Mouse (Mus musculus): ENCODE data around the gene Rora. TPM values are rescaled to one million over a fixed set of nuclear protein-coding genes. Genes with fewer than 3 reads are reported as not detected.

Rora gene
- polyA plus RNA-seq, 1 experiment from 2014 or later: 9.0 TPM

- CTCF ChIA-PET: no interaction called here
These were observed 137.3 kb downstream of the Rora start for GRCm38 (mm10) chr9:68790922-68791321.

GRCm38 (mm10) chr9:68791982-68792540 lies 138.5 kb downstream of the Rora start:
- DNase-seq (ENCODE audit: low read depth, low spot score) (no peak), ATAC-seq (no peak)
- CTCF ChIA-PET: no interaction called here
- peaks cover 17% of the 10 kb centered on the region for H3K27me3 ChIP-seq
- no peak for TF ChIP-seq CTCF (IDR thresholded peaks at IDR 0.05)
- in situ Hi-C loops (cut with MboI; ENCODE audit: low pct_unique_long_range_greater_than_20kb): no loop called here
- POLR2A ChIA-PET: no interaction called here

More at GRCm38 (mm10) chr9:68790922-68791321, 137.3 kb downstream of the Rora start:
- ATAC-seq (no peak), DNase-seq (ENCODE audit: low read depth, low spot score) (no peak)
- in situ Hi-C loops (cut with MboI; ENCODE audit: low pct_unique_long_range_greater_than_20kb): no loop called here
- no peak for TF ChIP-seq CTCF (IDR thresholded peaks at IDR 0.05)
- peaks cover 13% of the 10 kb centered on the region for H3K27me3 ChIP-seq
- POLR2A ChIA-PET: no interaction called here

- DNase-seq (ENCODE audit: low read depth, low spot score): no peak
- CTCF ChIA-PET: no interaction called here
- TF ChIP-seq CTCF (IDR thresholded peaks at IDR 0.05): no peak
- in situ Hi-C loops (cut with MboI; ENCODE audit: low pct_unique_long_range_greater_than_20kb): no loop called here
- peaks cover 17% of the 10 kb centered on the region for H3K27me3 ChIP-seq
- POLR2A ChIA-PET: no interaction called here
- no peak for ATAC-seq
These were observed 141.7 kb downstream of the Rora start for GRCm38 (mm10) chr9:68795314-68795713.

- ATAC-seq (no peak), DNase-seq (ENCODE audit: low read depth, low spot score) (no peak)
- ChIA-PET POLR2A (no interaction called here), CTCF (interaction anchor here (1.4 kb wide), 1 partner anchor 9 kb away, joined by 3 read pairs; no protein-coding TSS in a partner anchor)
- H3K27me3 ChIP-seq: peaks cover 14% of the 10 kb centered on the region
- in situ Hi-C loops (cut with MboI; ENCODE audit: low pct_unique_long_range_greater_than_20kb): no loop called here
- TF ChIP-seq CTCF (IDR thresholded peaks at IDR 0.05): no peak
These were observed 144.6 kb downstream of the Rora start for GRCm38 (mm10) chr9:68798221-68798620.

GRCm38 (mm10) chr9:68799065-68799464 lies 145.5 kb downstream of the Rora start:
- ChIA-PET CTCF (no interaction called here), POLR2A (no interaction called here)
- in situ Hi-C loops (cut with MboI; ENCODE audit: low pct_unique_long_range_greater_than_20kb): no loop called here
- ATAC-seq: no peak
- no peak for TF ChIP-seq CTCF (IDR thresholded peaks at IDR 0.05)
- H3K27me3 ChIP-seq: peaks cover 14% of the 10 kb centered on the region
- DNase-seq (ENCODE audit: low read depth, low spot score): no peak

GRCm38 (mm10) chr9:68804229-68804628 lies 150.6 kb downstream of the Rora start:
- ATAC-seq: no peak
- POLR2A ChIA-PET: no interaction called here
- CTCF ChIA-PET: no interaction called here
- TF ChIP-seq CTCF (IDR thresholded peaks at IDR 0.05): no peak
- DNase-seq (ENCODE audit: low read depth, low spot score): no peak
- in situ Hi-C loops (cut with MboI; ENCODE audit: low pct_unique_long_range_greater_than_20kb): no loop called here
- no peaks in the 10 kb centered on the region for H3K27me3 ChIP-seq

- DNase-seq (ENCODE audit: low read depth, low spot score): no peak
- CTCF ChIA-PET: no interaction called here
- no peak for ATAC-seq
- peaks cover 4% of the 10 kb centered on the region for H3K27me3 ChIP-seq
- in situ Hi-C loops (cut with MboI; ENCODE audit: low pct_unique_long_range_greater_than_20kb): no loop called here
- POLR2A ChIA-PET: no interaction called here
- no peak for TF ChIP-seq CTCF (IDR thresholded peaks at IDR 0.05)
These were observed 152.2 kb downstream of the Rora start for GRCm38 (mm10) chr9:68805776-68806175.

GRCm38 (mm10) chr9:68807735-68808134 lies 154.1 kb downstream of the Rora start:
- POLR2A ChIA-PET: no interaction called here
- no peak for DNase-seq (ENCODE audit: low read depth, low spot score)
- in situ Hi-C loops (cut with MboI; ENCODE audit: low pct_unique_long_range_greater_than_20kb): no loop called here
- TF ChIP-seq CTCF (IDR thresholded peaks at IDR 0.05): no peak
- H3K27me3 ChIP-seq: peaks cover 4% of the 10 kb centered on the region
- ATAC-seq: no peak
- CTCF ChIA-PET: no interaction called here

GRCm38 (mm10) chr9:68809536-68809935 lies 155.9 kb downstream of the Rora start:
- in situ Hi-C loops (cut with MboI; ENCODE audit: low pct_unique_long_range_greater_than_20kb): no loop called here
- no peak for TF ChIP-seq CTCF (IDR thresholded peaks at IDR 0.05)
- DNase-seq (ENCODE audit: low read depth, low spot score) (no peak), ATAC-seq (no peak)
- ChIA-PET POLR2A (no interaction called here), CTCF (interaction anchor here (0.8 kb wide), 1 partner anchor 88 kb away, joined by 3 read pairs; no protein-coding TSS in a partner anchor)
- H3K27me3 ChIP-seq: peaks cover 4% of the 10 kb centered on the region

GRCm38 (mm10) chr9:68814723-68815122 lies 161.1 kb downstream of the Rora start:
- ChIA-PET CTCF (no interaction called here), POLR2A (no interaction called here)
- DNase-seq (ENCODE audit: low read depth, low spot score) (no peak), ATAC-seq (no peak)
- in situ Hi-C loops (cut with MboI; ENCODE audit: low pct_unique_long_range_greater_than_20kb): loop anchor here (5.0 kb wide), 1 partner anchor 483 kb away; no protein-coding TSS in a partner anchor
- no peak for TF ChIP-seq CTCF (IDR thresholded peaks at IDR 0.05)
- peaks cover 2% of the 10 kb centered on the region for H3K27me3 ChIP-seq

- DNase-seq (ENCODE audit: low read depth, low spot score) (no peak), ATAC-seq (no peak)
- TF ChIP-seq CTCF (IDR thresholded peaks at IDR 0.05): no peak
- in situ Hi-C loops (cut with MboI; ENCODE audit: low pct_unique_long_range_greater_than_20kb): no loop called here
- ChIA-PET POLR2A (interaction anchor here (0.5 kb wide), 1 partner anchor 525 kb away, joined by 3 read pairs; no protein-coding TSS in a partner anchor), CTCF (no interaction called here)
- H3K27me3 ChIP-seq: no peaks in the 10 kb centered on the region
These were observed 162.3 kb downstream of the Rora start for GRCm38 (mm10) chr9:68815877-68816276.

- in situ Hi-C loops (cut with MboI; ENCODE audit: low pct_unique_long_range_greater_than_20kb): no loop called here
- H3K27me3 ChIP-seq: no peaks in the 10 kb centered on the region
- CTCF ChIA-PET: no interaction called here
- DNase-seq (ENCODE audit: low read depth, low spot score): no peak
- no peak for TF ChIP-seq CTCF (IDR thresholded peaks at IDR 0.05)
- ATAC-seq: no peak
- POLR2A ChIA-PET: no interaction called here
These were observed 166.4 kb downstream of the Rora start for GRCm38 (mm10) chr9:68820036-68820435.

All from Patski (cell line).